Comparison of ENCODE assay signal across 20 mouse cellular contexts in the genomic region with DNA sequence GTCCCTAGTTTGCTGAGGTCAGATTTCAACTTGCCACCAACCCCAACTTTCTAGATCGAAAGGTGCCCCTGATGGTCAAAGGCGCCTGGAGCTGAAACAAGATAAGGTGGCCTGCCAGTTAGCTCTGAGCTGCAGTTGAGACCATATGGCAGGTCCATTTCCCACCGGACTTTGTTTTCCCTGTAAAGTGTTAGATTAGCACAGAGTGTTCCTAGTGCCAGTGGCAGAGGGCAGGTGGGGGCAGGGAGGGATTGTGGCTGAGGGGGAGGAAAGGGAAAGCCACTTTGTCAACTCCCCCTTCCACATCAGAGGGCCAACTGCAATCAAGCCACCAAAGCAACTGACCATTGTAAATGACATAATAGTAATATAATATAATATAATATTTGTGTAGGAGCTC. TPM values are rescaled to one million over a fixed set of nuclear protein-coding genes. Genes with fewer than 3 reads are reported as not detected.
DNase-seq lines count a peak whose midpoint lies in the region; ATAC-seq and TF ChIP-seq lines count a peak whose summit lies in the region.
"Had no signal": no experiment of that assay in that cellular context is flagged by ENCODE, and none has a peak within 500 bp of the region (broad histone marks: within the 10 kb centered on the region; RNA-seq: fewer than 3 reads in every experiment).

No protein-coding gene starts in this region.

- 0 out of 2 replicates have a peak, but pooled peaks have one; percentile 17 for ATAC-seq in kidney, postnatal 0 days (replicated peaks; ENCODE audit: low FRiP score, low read depth)
- peak; percentile 23; the same call in 1 of the 2 replicates for ATAC-seq in stomach, embryonic 14.5 days (ENCODE audit: insufficient number of reproducible peaks, insufficient read depth, low FRiP score, low read depth)
- no peak for ATAC-seq in stomach, postnatal 0 days (ENCODE audit: low FRiP score, low TSS enrichment)
- ATAC-seq: forebrain, embryonic 15.5 days; midbrain, embryonic 13.5 days had no signal

- H3K36me3 ChIP-seq in heart, embryonic 10.5 days: no peaks in the 10 kb centered on the region
- no peaks in the 10 kb centered on the region for H3K36me3 ChIP-seq in kidney, postnatal 0 days (ENCODE audit: insufficient read depth, low read length)
- H3K36me3 ChIP-seq in stomach, embryonic 14.5 days (ENCODE audit: control insufficient read depth, insufficient read depth, low read length): no peaks in the 10 kb centered on the region
- H3K36me3 ChIP-seq in stomach, postnatal 0 days (ENCODE audit: control insufficient read depth, insufficient read depth, low read length): no peaks in the 10 kb centered on the region
- H3K36me3 ChIP-seq: embryonic facial prominence, embryonic 10.5 days; forebrain, embryonic 15.5 days; heart, embryonic 15.5 days; hindbrain, embryonic 12.5 days; limb, embryonic 10.5 days; midbrain, embryonic 13.5 days had no signal

- H3K27ac ChIP-seq in cerebellum, adult 2 months (ENCODE audit: insufficient read depth, low read length): no peak overlapping the region
- no peak overlapping the region for H3K27ac ChIP-seq in heart, embryonic 10.5 days
- H3K27ac ChIP-seq in kidney, postnatal 0 days: no peak overlapping the region
- no peak overlapping the region for H3K27ac ChIP-seq in stomach, embryonic 14.5 days (ENCODE audit: low read length)
- H3K27ac ChIP-seq in stomach, postnatal 0 days (replicated peaks): no peak overlapping the region
- H3K27ac ChIP-seq: embryonic facial prominence, embryonic 10.5 days; forebrain, embryonic 15.5 days; heart, embryonic 15.5 days; hindbrain, embryonic 12.5 days; limb, embryonic 10.5 days; midbrain, embryonic 13.5 days had no signal

- no peaks in the 10 kb centered on the region for H3K9me3 ChIP-seq in heart, embryonic 10.5 days
- H3K9me3 ChIP-seq in kidney, postnatal 0 days (replicated peaks; ENCODE audit: low read length): no peaks in the 10 kb centered on the region
- no peaks in the 10 kb centered on the region for H3K9me3 ChIP-seq in stomach, embryonic 14.5 days (ENCODE audit: control insufficient read depth, low read depth, low read length)
- H3K9me3 ChIP-seq in stomach, postnatal 0 days (ENCODE audit: control insufficient read depth, low read length): no peaks in the 10 kb centered on the region
- H3K9me3 ChIP-seq: embryonic facial prominence, embryonic 10.5 days; forebrain, embryonic 15.5 days; heart, embryonic 15.5 days; hindbrain, embryonic 12.5 days; limb, embryonic 10.5 days; midbrain, embryonic 13.5 days had no signal

- TF ChIP-seq CTCF in cerebellum, adult 2 months (IDR thresholded peaks at IDR 0.05; ENCODE audit: borderline replicate concordance, insufficient read depth, low read depth, low read length): no peak
- TF ChIP-seq CTCF in kidney, postnatal 0 days (IDR thresholded peaks at IDR 0.05; ENCODE audit: low read depth): no peak
- no peak for TF ChIP-seq CTCF in stomach, postnatal 0 days (IDR thresholded peaks at IDR 0.05; ENCODE audit: low read depth)

- no peak overlapping the region for H3K4me2 ChIP-seq in kidney, postnatal 0 days (ENCODE audit: low read length)
- no peak overlapping the region for H3K4me2 ChIP-seq in stomach, embryonic 14.5 days (replicated peaks; ENCODE audit: low read depth, low read length)
- no peak overlapping the region for H3K4me2 ChIP-seq in stomach, postnatal 0 days (replicated peaks; ENCODE audit: low read depth)
- H3K4me2 ChIP-seq: forebrain, embryonic 15.5 days; heart, embryonic 15.5 days; hindbrain, embryonic 12.5 days; midbrain, embryonic 13.5 days had no signal

- TF ChIP-seq POLR2A in cerebellum, adult 2 months (IDR thresholded peaks at IDR 0.05; ENCODE audit: borderline replicate concordance, insufficient read depth, low read length): no peak

- no peak overlapping the region for H3K9ac ChIP-seq in kidney, postnatal 0 days (ENCODE audit: low read depth, low read length)
- no peak overlapping the region for H3K9ac ChIP-seq in stomach, embryonic 14.5 days (replicated peaks; ENCODE audit: low read depth, low read length)
- H3K9ac ChIP-seq in stomach, postnatal 0 days (ENCODE audit: low read length): no peak overlapping the region
- H3K9ac ChIP-seq: forebrain, embryonic 15.5 days; heart, embryonic 15.5 days; hindbrain, embryonic 12.5 days; midbrain, embryonic 13.5 days had no signal

- H3K4me3 ChIP-seq in cerebellum, adult 2 months (replicated peaks; ENCODE audit: insufficient read depth, low read depth, low read length): no peak overlapping the region
- no peak overlapping the region for H3K4me3 ChIP-seq in heart, embryonic 10.5 days
- H3K4me3 ChIP-seq in kidney, postnatal 0 days (replicated peaks; ENCODE audit: low read depth, low read length): no peak overlapping the region
- H3K4me3 ChIP-seq in stomach, embryonic 14.5 days (ENCODE audit: low read depth, low read length): no peak overlapping the region
- no peak overlapping the region for H3K4me3 ChIP-seq in stomach, postnatal 0 days (ENCODE audit: low read depth, low read length)
- H3K4me3 ChIP-seq: embryonic facial prominence, embryonic 10.5 days; forebrain, embryonic 15.5 days; heart, embryonic 15.5 days; hindbrain, embryonic 12.5 days; limb, embryonic 10.5 days; megakaryocyte, embryonic 14.5 days; midbrain, embryonic 13.5 days had no signal

- TF ChIP-seq EP300 in stomach, postnatal 0 days (optimal IDR thresholded peaks at IDR 0.05): no peak

- WGBS in cerebellum, adult 2 months: 44% methylated on average over 3 of the region's 3 CpGs
- 16% methylated on average over 3 of the region's 3 CpGs for WGBS in heart, embryonic 10.5 days
- 33% methylated on average over 3 of the region's 3 CpGs for WGBS in kidney, postnatal 0 days
- WGBS in stomach, embryonic 14.5 days: 44% methylated on average over 3 of the region's 3 CpGs
- WGBS in stomach, postnatal 0 days: 51% methylated on average over 3 of the region's 3 CpGs

- H3K4me1 ChIP-seq in cerebellum, adult 2 months (ENCODE audit: control insufficient read depth, insufficient read depth, low read length): no peaks in the 10 kb centered on the region
- H3K4me1 ChIP-seq in heart, embryonic 10.5 days: peaks cover 29% of the 10 kb centered on the region
- peaks cover 10% of the 10 kb centered on the region; the same call in 1 of the 2 replicates for H3K4me1 ChIP-seq in kidney, postnatal 0 days (replicated peaks; ENCODE audit: insufficient read depth, low read length)
- H3K4me1 ChIP-seq in stomach, embryonic 14.5 days (ENCODE audit: control insufficient read depth, insufficient read depth, low read length): no peaks in the 10 kb centered on the region
- H3K4me1 ChIP-seq in stomach, postnatal 0 days (replicated peaks; ENCODE audit: control insufficient read depth, insufficient read depth): no peaks in the 10 kb centered on the region
- H3K4me1 ChIP-seq: forebrain, embryonic 15.5 days; hindbrain, embryonic 12.5 days; megakaryocyte, embryonic 14.5 days had no signal

- H3K27me3 ChIP-seq in cerebellum, adult 2 months (ENCODE audit: control insufficient read depth, insufficient read depth, low read length): no peaks in the 10 kb centered on the region
- 0 out of 2 replicates have a peak, but pooled peaks cover 3% of the 10 kb centered on the region for H3K27me3 ChIP-seq in heart, embryonic 10.5 days (ENCODE audit: insufficient read depth, poor library complexity, severe bottlenecking)
- H3K27me3 ChIP-seq in kidney, postnatal 0 days (ENCODE audit: insufficient read depth, low read length): no peaks in the 10 kb centered on the region
- H3K27me3 ChIP-seq in stomach, embryonic 14.5 days (ENCODE audit: control insufficient read depth, insufficient read depth, low read length): no peaks in the 10 kb centered on the region
- no peaks in the 10 kb centered on the region for H3K27me3 ChIP-seq in stomach, postnatal 0 days (ENCODE audit: control insufficient read depth, insufficient read depth, low read length)
- H3K27me3 ChIP-seq: forebrain, embryonic 15.5 days; heart, embryonic 15.5 days; hindbrain, embryonic 12.5 days; megakaryocyte, embryonic 14.5 days; midbrain, embryonic 13.5 days had no signal

- peak; percentile 7 to 14 for DNase-seq in cerebellum, postnatal 14 days
- no peak for DNase-seq in cerebellum, adult 2 months
- DNase-seq in heart, adult 9 months (ENCODE audit: low spot score in 2 of 2): peak; percentile 35 to 56
- no peak for DNase-seq in heart, embryonic 10.5 days (ENCODE audit: low spot score)
- DNase-seq in kidney, postnatal 0 days (ENCODE audit: low spot score): no peak
- DNase-seq in kidney, postnatal 10 days: no peak
- DNase-seq in stomach, postnatal 0 days (ENCODE audit: low spot score): no peak
- DNase-seq: cerebellum, adult 9-10 months; gastrocnemius, postnatal 14 days; kidney, adult 8-10 months; lung, adult 2 months; lung, postnatal 14 days had no signal

RNA-seq across cellular contexts. Expression of gene Adgrf5, which starts 26.9 kb away (rescaled TPM):
- polyA plus RNA-seq in cerebellum, adult 2 months (2012; rRNA removed): 17.8 and 19.0 TPM in 2 replicates
- 12.6 and 19.4 TPM in 2 replicates for polyA plus RNA-seq in heart, embryonic 10.5 days (2016; fragmentation: Nextera tagmentation; extraction: Ambion mirVana)
- 15.4 and 17.3 TPM in 2 replicates for polyA plus RNA-seq in kidney, postnatal 0 days (2015; fragmentation: Nextera tagmentation; extraction: Ambion mirVana)
- 11.4 and 11.6 TPM in 2 replicates for polyA plus RNA-seq in stomach, embryonic 14.5 days (2014; fragmentation: Nextera tagmentation; extraction: Ambion mirVana)
- 3.2 and 3.6 TPM in 2 replicates for polyA plus RNA-seq in stomach, postnatal 0 days (2015; fragmentation: Nextera tagmentation; extraction: Ambion mirVana)

Comparison
In these comparisons a context has a peak if more than half of its experiments do, and no peak if none do; other contexts are left out.
1. DNase-seq: peak in cerebellum, postnatal 14 days (2 of 2) and heart, adult 9 months (2 of 2); none in cerebellum, adult 2 months (0 of 2), heart, embryonic 10.5 days (single experiment), kidney, postnatal 0 days (single experiment), kidney, postnatal 10 days (single experiment) and stomach, postnatal 0 days (single experiment).